Mouse (Mus musculus) erythroid progenitor cell, adult 5-6 weeks (primary cell): ENCODE measurements around the gene Vmn1r54. TPM values are rescaled to one million over a fixed set of nuclear protein-coding genes. Genes with fewer than 3 reads are reported as not detected.

ENCODE experiments used
- total RNA-seq, 2 experiments: library from RNA; stranded (forward) in 1 of 2; stranded (reverse) in 1 of 2; fragments of 150-400 nt in 1 of 2; fragments of 186-747, 209-891 nt in 1 of 2; gene quantifications; 2 replicates each; pipeline versions ENCODE4 v1.2.3 to v1.2.4; 2015 to 2017; ENCODE audit warnings: low replicate concordance in 2 of 2

Gene Vmn1r54
- total RNA-seq, 2 experiments from 2014 or later, result not detected

Other genes with a start within 250 kb of the Vmn1r54 start
- gene Vmn1r47, start 230.2 kb upstream of the Vmn1r54 start, total RNA-seq (2015; ENCODE audit: low replicate concordance), result not detected in 2 replicates
- gene Vmn1r47, start 230.2 kb upstream of the Vmn1r54 start, total RNA-seq (2017; ENCODE audit: low replicate concordance), result not detected in 2 replicates
- gene Vmn1r48, start 209.5 kb upstream of the Vmn1r54 start, total RNA-seq (2015; ENCODE audit: low replicate concordance), result not detected in 2 replicates
- gene Vmn1r48, start 209.5 kb upstream of the Vmn1r54 start, total RNA-seq (2017; ENCODE audit: low replicate concordance), result not detected in 2 replicates
- gene Vmn1r49, start 167.8 kb upstream of the Vmn1r54 start, total RNA-seq (2015; ENCODE audit: low replicate concordance), result not detected in 2 replicates
- gene Vmn1r49, start 167.8 kb upstream of the Vmn1r54 start, total RNA-seq (2017; ENCODE audit: low replicate concordance), result not detected in 2 replicates
- not detected in 2 replicates for gene Vmn1r50, start 144.9 kb upstream of the Vmn1r54 start, total RNA-seq (2015; ENCODE audit: low replicate concordance)
- gene Vmn1r50, start 144.9 kb upstream of the Vmn1r54 start, total RNA-seq (2017; ENCODE audit: low replicate concordance), result not detected in 2 replicates
- gene Vmn1r51, start 123.7 kb upstream of the Vmn1r54 start, total RNA-seq (2015; ENCODE audit: low replicate concordance), result not detected in 2 replicates
- gene Vmn1r51, start 123.7 kb upstream of the Vmn1r54 start, total RNA-seq (2017; ENCODE audit: low replicate concordance), result not detected in 2 replicates
- gene Vmn1r52, start 71.5 kb upstream of the Vmn1r54 start, total RNA-seq (2015; ENCODE audit: low replicate concordance), result not detected in 2 replicates
- not detected in 2 replicates for gene Vmn1r52, start 71.5 kb upstream of the Vmn1r54 start, total RNA-seq (2017; ENCODE audit: low replicate concordance)
- gene V1ra8, start 43.5 kb upstream of the Vmn1r54 start, total RNA-seq (2015; ENCODE audit: low replicate concordance), result not detected in 2 replicates
- not detected in 2 replicates for gene V1ra8, start 43.5 kb upstream of the Vmn1r54 start, total RNA-seq (2017; ENCODE audit: low replicate concordance)
- not detected in 2 replicates for gene Vmn1r53, start 21.9 kb upstream of the Vmn1r54 start, total RNA-seq (2015; ENCODE audit: low replicate concordance)
- not detected in 2 replicates for gene Vmn1r53, start 21.9 kb upstream of the Vmn1r54 start, total RNA-seq (2017; ENCODE audit: low replicate concordance)
- gene BC048671, start 54.9 kb downstream of the Vmn1r54 start, total RNA-seq (2015; ENCODE audit: low replicate concordance), result not detected in 2 replicates
- gene BC048671, start 54.9 kb downstream of the Vmn1r54 start, total RNA-seq (2017; ENCODE audit: low replicate concordance), result not detected in 2 replicates
- 0.72 and 1.7 TPM in 2 replicates for gene Chst13, start 78.9 kb downstream of the Vmn1r54 start, total RNA-seq (2015; ENCODE audit: low replicate concordance)
- gene Chst13, start 78.9 kb downstream of the Vmn1r54 start, total RNA-seq (2017; ENCODE audit: low replicate concordance), result not detected in 2 replicates
- not detected in 2 replicates for gene Uroc1, start 87.0 kb downstream of the Vmn1r54 start, total RNA-seq (2015; ENCODE audit: low replicate concordance)
- gene Uroc1, start 87.0 kb downstream of the Vmn1r54 start, total RNA-seq (2017; ENCODE audit: low replicate concordance), result not detected in 2 replicates
- 0.84 and 2.2 TPM in 2 replicates for gene Zxdc, start 123.2 kb downstream of the Vmn1r54 start, total RNA-seq (2015; ENCODE audit: low replicate concordance)
- 3.9 and 5.1 TPM in 2 replicates for gene Zxdc, start 123.2 kb downstream of the Vmn1r54 start, total RNA-seq (2017; ENCODE audit: low replicate concordance)
- gene Cfap100, start 182.5 kb downstream of the Vmn1r54 start, total RNA-seq (2015; ENCODE audit: low replicate concordance), result not detected in 2 replicates
- gene Cfap100, start 182.5 kb downstream of the Vmn1r54 start, total RNA-seq (2017; ENCODE audit: low replicate concordance), result not detected in 2 replicates
- not detected in 2 replicates for gene Klf15, start 216.3 kb downstream of the Vmn1r54 start, total RNA-seq (2015; ENCODE audit: low replicate concordance)
- 0.08 and 0.39 TPM in 2 replicates for gene Klf15, start 216.3 kb downstream of the Vmn1r54 start, total RNA-seq (2017; ENCODE audit: low replicate concordance)
- 1.1 TPM in 1 of 2 replicates, not detected in the other for gene Aldh1l1, start 240.1 kb downstream of the Vmn1r54 start, total RNA-seq (2015; ENCODE audit: low replicate concordance)
- 1.8 TPM in 1 of 2 replicates, not detected in the other for gene Aldh1l1, start 240.1 kb downstream of the Vmn1r54 start, total RNA-seq (2017; ENCODE audit: low replicate concordance)